Mouse (Mus musculus) heart, postnatal 0 days (tissue): ENCODE results near the gene Suox. TPM values are rescaled to one million over a fixed set of nuclear protein-coding genes. Genes with fewer than 3 reads are reported as not detected.

Experiments
- ATAC-seq: fragments of 200-750 bp; cut with Nextera tagmentation; 2 replicates; pipeline ENCODE4 v1.8.0; 2017; ENCODE audit warnings: low read depth, moderate number of reproducible peaks, moderate library complexity; ENCODE audit not compliant: insufficient read depth
- DNase-seq: peaks from one replicate; pipeline ENCODE4 v3.0.0-alpha.2; 2016; ENCODE audit warnings: low spot score
- H3K27ac ChIP-seq: fragments of 300-500 bp; sonication (generic); 2 replicates; pipeline ENCODE4 v1.5.1; 2014; ENCODE audit warnings: low read depth, mild to moderate bottlenecking
- H3K27me3 ChIP-seq: fragments of 300-500 bp; sonication (generic); 2 replicates; pipeline ENCODE4 v1.6.1; 2014; ENCODE audit warnings: low read length, mixed read lengths; ENCODE audit not compliant: control insufficient read depth, insufficient read depth
- H3K36me3 ChIP-seq: fragments of 300-500 bp; sonication (generic); replicated peaks from 2 replicates; pipeline ENCODE4 v1.6.1; 2014; ENCODE audit warnings: low read length, mixed read lengths; ENCODE audit not compliant: control insufficient read depth, insufficient read depth
- H3K4me1 ChIP-seq: fragments of 300-500 bp; sonication (generic); 2 replicates; pipeline ENCODE4 v1.6.1; 2014; ENCODE audit warnings: antibody characterized with exemption; ENCODE audit not compliant: control insufficient read depth, insufficient read depth
- H3K4me2 ChIP-seq: fragments of 300-500 bp; sonication (generic); 2 replicates; pipeline ENCODE4 v1.6.1; 2014; ENCODE audit warnings: low read depth, mild to moderate bottlenecking, low read length, moderate library complexity
- H3K4me3 ChIP-seq: fragments of 300-500 bp; sonication (generic); 2 replicates; pipeline ENCODE4 v1.5.1; 2014; ENCODE audit warnings: low read depth, low read length
- H3K9ac ChIP-seq: fragments of 300-500 bp; sonication (generic); replicated peaks from 2 replicates; pipeline ENCODE4 v1.6.1; 2014; ENCODE audit warnings: low read depth, low read length, mixed read lengths
- H3K9me3 ChIP-seq: fragments of 300-500 bp; sonication (generic); replicated peaks from 2 replicates; pipeline ENCODE4 v1.6.1; 2016; ENCODE audit warnings: low read length; ENCODE audit not compliant: control insufficient read depth
- CTCF ChIP-seq: IDR thresholded peaks from 2 replicates; pipeline ENCODE4 v1.5.1; 2016; ENCODE audit warnings: antibody characterized with exemption, control low read depth, low read depth
- EP300 ChIP-seq: IDR thresholded peaks from 2 replicates; pipeline ENCODE4 v1.6.1; 2016; ENCODE audit warnings: antibody characterized with exemption, low read depth
- WGBS: fragments of 180-500 bp; shearing (Covaris S2); extraction: QIAGEN DNeasy Blood & Tissue Kit; methylation state at CpG from one replicate; pipeline ENCODE4 v1.1.7; 2014; 5-methylcytosine and 5-hydroxymethylcytosine counted together
- polyA plus RNA-seq: library from polyadenylated mRNA; unstranded; fragments of >200 nt; fragmentation: Nextera tagmentation; extraction: Ambion mirVana; gene quantifications from 2 replicates; pipeline ENCODE4 v1.2.1, GENCODE M21; 2015
- total RNA-seq: library from RNA; depleted of rRNA; stranded (reverse); fragments of >200 nt; gene quantifications from 2 replicates; pipeline ENCODE4 v1.2.3, GENCODE M21; 2014; ENCODE audit warnings: low replicate concordance

Suox gene
- total and polyA plus RNA-seq, 2 experiments from 2014 or later: 12.5 to 17.2 TPM

DNA sequence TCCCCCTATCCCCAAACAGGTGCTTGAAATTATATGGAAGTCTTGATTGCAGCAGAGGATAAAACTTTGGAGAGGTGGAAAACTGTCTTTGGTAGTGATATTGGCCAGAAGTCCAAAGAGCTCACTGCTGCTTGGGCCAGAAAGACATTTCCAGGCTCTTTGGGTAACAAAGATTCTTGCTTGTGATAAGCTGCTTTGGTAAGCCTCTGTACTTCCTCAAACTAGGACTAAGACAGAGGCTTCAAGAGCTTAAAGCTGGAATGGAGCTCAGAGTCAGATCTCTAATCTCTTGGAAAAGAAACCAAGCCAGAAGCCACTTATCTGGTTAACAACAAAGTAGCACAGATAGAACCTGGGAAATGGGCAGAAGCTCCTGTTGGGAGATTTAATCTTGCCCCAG, 11.4 kb downstream of the Suox start:
- Histone ChIP-seq H3K4me3 (no peak overlapping the region), H3K27me3 (no peaks in the 10 kb centered on the region), H3K4me1 (no peaks in the 10 kb centered on the region), H3K9me3 (no peaks in the 10 kb centered on the region), H3K27ac (no peak overlapping the region), H3K4me2 (no peak overlapping the region), H3K36me3 (no peaks in the 10 kb centered on the region), H3K9ac (no peak overlapping the region)
- ATAC-seq: no peak
- TF ChIP-seq EP300: no peak
- no peak for TF ChIP-seq CTCF
- DNase-seq: no peak

DNA sequence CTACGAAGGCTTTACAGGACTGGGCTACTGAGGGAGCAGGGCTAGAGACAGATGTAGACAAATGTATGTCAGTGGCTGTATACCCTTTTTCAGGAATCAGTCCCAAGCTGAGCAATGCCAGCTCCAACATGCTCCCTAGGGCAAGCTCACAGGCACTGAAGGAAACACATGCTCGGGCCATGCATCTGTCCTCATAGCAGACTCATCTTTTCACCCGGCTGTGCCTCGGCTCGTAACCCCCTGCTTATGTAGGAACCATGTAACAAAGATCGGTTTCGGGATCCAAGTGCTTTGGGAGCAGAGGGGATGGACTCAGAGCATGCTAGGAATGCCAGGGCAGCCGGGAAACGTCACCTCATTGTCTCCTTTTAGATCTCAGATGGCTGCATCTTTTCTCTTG, 14.4 kb downstream of the Suox start:
- Histone ChIP-seq H3K4me1 (no peaks in the 10 kb centered on the region), H3K27ac (no peak overlapping the region), H3K36me3 (no peaks in the 10 kb centered on the region), H3K9ac (no peak overlapping the region), H3K27me3 (no peaks in the 10 kb centered on the region), H3K4me3 (no peak overlapping the region), H3K4me2 (no peak overlapping the region), H3K9me3 (no peaks in the 10 kb centered on the region)
- TF ChIP-seq CTCF (no peak), EP300 (no peak)
- ATAC-seq (no peak), DNase-seq (no peak)
- WGBS: 37% methylated on average over 9 of the region's 9 CpGs

DNA sequence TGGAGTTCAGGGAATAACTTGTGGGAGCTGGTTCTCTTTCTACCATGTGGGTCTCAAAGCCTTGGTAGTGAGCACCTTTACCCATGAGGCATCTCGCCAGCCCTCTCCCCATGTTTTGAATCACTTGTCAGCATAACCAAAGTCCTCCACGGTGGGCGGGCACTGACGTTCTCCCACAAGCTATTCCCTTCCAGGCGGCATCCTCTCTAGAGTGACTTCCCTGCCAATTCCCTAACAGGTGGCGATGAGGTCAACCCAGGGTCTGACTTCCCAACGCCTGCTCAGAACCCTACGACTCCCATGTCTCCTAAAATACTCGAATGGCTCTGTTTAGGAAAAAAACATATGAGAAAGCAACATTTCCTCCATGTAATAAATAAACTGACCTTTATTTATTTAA, 16.0 kb downstream of the Suox start:
- no peak overlapping the region for H3K27ac ChIP-seq
- H3K27me3 ChIP-seq: no peaks in the 10 kb centered on the region
- H3K4me3 ChIP-seq: no peak overlapping the region
- no peak overlapping the region for H3K4me2 ChIP-seq
- H3K4me1 ChIP-seq: no peaks in the 10 kb centered on the region
- TF ChIP-seq EP300 (no peak), CTCF (no peak)
- DNase-seq (no peak), ATAC-seq (no peak)
- H3K36me3 ChIP-seq: no peaks in the 10 kb centered on the region
- 44% methylated on average over 9 of the region's 9 CpGs for WGBS
- no peaks in the 10 kb centered on the region for H3K9me3 ChIP-seq
- no peak overlapping the region for H3K9ac ChIP-seq

DNA sequence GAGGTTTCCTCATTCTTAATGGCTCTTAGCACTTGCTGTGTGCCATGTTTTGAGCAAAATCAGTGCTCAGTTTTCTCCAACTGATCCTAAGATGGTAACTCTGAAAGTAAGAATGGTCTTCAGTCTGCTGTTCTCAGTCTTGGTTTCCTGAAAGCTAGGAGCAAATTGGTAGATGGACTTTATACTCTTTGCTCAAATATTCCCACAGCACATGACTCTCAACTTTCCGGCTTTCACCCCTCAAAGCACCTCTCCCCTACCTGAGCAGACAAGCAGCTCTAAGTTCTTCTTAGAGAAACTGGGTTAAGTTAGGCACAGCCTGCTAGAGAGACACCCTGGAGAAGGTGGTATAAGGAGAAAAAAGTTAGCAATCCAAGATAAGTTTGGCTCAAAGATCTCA, 17.1 kb downstream of the Suox start:
- ATAC-seq (no peak), DNase-seq (no peak)
- H3K27me3 ChIP-seq: no peaks in the 10 kb centered on the region
- no peak overlapping the region for H3K27ac ChIP-seq
- no peaks in the 10 kb centered on the region for H3K4me1 ChIP-seq
- no peak overlapping the region for H3K4me2 ChIP-seq
- no peak overlapping the region for H3K9ac ChIP-seq
- no peak for TF ChIP-seq CTCF
- TF ChIP-seq EP300: no peak
- no peaks in the 10 kb centered on the region for H3K36me3 ChIP-seq
- no peaks in the 10 kb centered on the region for H3K9me3 ChIP-seq
- 87% methylated on average over 1 of the region's 1 CpGs for WGBS
- H3K4me3 ChIP-seq: no peak overlapping the region

DNA sequence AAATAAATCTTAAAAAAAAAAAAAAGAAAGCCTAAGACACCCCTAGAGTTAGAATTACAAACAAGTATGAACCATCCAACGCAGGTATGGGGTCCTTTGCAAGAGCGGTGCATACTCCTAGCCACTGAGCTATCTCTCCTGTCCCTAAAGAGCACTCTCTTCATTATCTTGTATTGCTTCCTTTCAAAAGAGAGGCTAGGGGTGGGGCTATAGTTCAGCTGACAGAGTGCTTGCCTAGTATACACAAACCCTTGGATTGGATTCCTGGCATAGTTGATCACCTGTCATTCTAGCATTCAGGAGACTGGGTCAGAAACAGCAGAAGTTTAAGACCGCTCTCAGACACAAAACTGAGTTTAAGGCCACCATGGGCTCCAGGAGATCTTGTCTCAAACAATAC, 18.6 kb downstream of the Suox start:
- no peak for ATAC-seq
- no peak overlapping the region for H3K4me3 ChIP-seq
- no peak overlapping the region for H3K4me2 ChIP-seq
- H3K9ac ChIP-seq: no peak overlapping the region
- H3K36me3 ChIP-seq: no peaks in the 10 kb centered on the region
- no peak for TF ChIP-seq CTCF
- no peak for TF ChIP-seq EP300
- DNase-seq: no peak
- H3K27me3 ChIP-seq: no peaks in the 10 kb centered on the region
- 41% methylated on average over 3 of the region's 3 CpGs for WGBS
- no peaks in the 10 kb centered on the region for H3K4me1 ChIP-seq
- H3K27ac ChIP-seq: no peak overlapping the region
- H3K9me3 ChIP-seq: no peaks in the 10 kb centered on the region

DNA sequence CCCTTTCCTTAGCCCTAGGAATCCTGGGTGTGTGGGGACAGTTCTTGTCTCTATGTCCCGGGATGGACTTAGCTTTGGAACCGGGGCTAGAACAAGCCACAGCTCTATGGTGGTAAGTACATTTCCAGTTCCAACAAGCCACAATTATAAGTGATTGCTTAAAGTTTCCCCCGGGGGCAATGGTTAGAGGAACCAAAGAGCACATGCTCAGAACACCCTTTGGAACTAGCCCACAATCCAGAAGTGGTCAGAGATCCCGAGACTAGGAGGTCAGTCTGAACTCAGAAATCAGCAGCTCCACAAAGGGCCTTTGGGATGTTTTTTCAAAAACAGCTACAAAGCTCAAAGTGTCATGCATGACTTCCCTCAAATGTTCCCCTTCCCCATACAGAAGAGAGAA, 20.0 kb downstream of the Suox start:
- no peak overlapping the region for H3K4me2 ChIP-seq
- no peaks in the 10 kb centered on the region for H3K36me3 ChIP-seq
- no peak for DNase-seq
- H3K27ac ChIP-seq: no peak overlapping the region
- TF ChIP-seq CTCF (no peak), EP300 (no peak)
- H3K9me3 ChIP-seq: no peaks in the 10 kb centered on the region
- H3K4me1 ChIP-seq: no peaks in the 10 kb centered on the region
- no peaks in the 10 kb centered on the region for H3K27me3 ChIP-seq
- no peak overlapping the region for H3K4me3 ChIP-seq
- 71% methylated on average over 4 of the region's 4 CpGs for WGBS
- no peak for ATAC-seq
- H3K9ac ChIP-seq: no peak overlapping the region
